Mouse (Mus musculus) hindbrain, embryonic 16.5 days (tissue): ENCODE results near the gene Spin1. TPM values are rescaled to one million over a fixed set of nuclear protein-coding genes. Genes with fewer than 3 reads are reported as not detected.
"Not testable (repeated sequence)": the region's sequence is repeated elsewhere in the genome, so short reads cannot be mapped to it uniquely, and the experiment has no call there.

Experiments
- ATAC-seq: fragments of 200-750 bp; cut with Nextera tagmentation; 2 replicates; pipeline ENCODE4 v1.8.0; 2017; ENCODE audit warnings: moderate TSS enrichment, moderate library complexity
- H3K27ac ChIP-seq: fragments of 300-500 bp; sonication (generic); 2 replicates; pipeline ENCODE4 v1.5.1; 2014; ENCODE audit warnings: low read depth, mild to moderate bottlenecking, control low read depth, low read length, moderate library complexity
- H3K27me3 ChIP-seq: fragments of 300-500 bp; sonication (generic); replicated peaks from 2 replicates; pipeline ENCODE4 v1.6.1; 2014; ENCODE audit warnings: low read length; ENCODE audit not compliant: control insufficient read depth, insufficient read depth
- H3K36me3 ChIP-seq: fragments of 300-500 bp; sonication (generic); 2 replicates; pipeline ENCODE4 v1.6.1; 2014; ENCODE audit warnings: mild to moderate bottlenecking, low read length, moderate library complexity, mixed read lengths; ENCODE audit not compliant: control insufficient read depth, insufficient read depth
- H3K4me1 ChIP-seq: fragments of 300-500 bp; sonication (generic); 2 replicates; pipeline ENCODE4 v1.6.1; 2014; ENCODE audit warnings: low read depth, low read length; ENCODE audit not compliant: control insufficient read depth, insufficient read depth
- H3K4me2 ChIP-seq: fragments of 300-500 bp; sonication (generic); 2 replicates; pipeline ENCODE4 v1.6.1; 2014; ENCODE audit warnings: mild to moderate bottlenecking, low read length, control low read depth, moderate library complexity
- H3K4me3 ChIP-seq: fragments of 300-500 bp; sonication (generic); 2 replicates; pipeline ENCODE4 v1.5.1; 2014; ENCODE audit warnings: mild to moderate bottlenecking, low read length, control low read depth, moderate library complexity
- H3K9ac ChIP-seq: fragments of 300-500 bp; sonication (generic); 2 replicates; pipeline ENCODE4 v1.6.1; 2014; ENCODE audit warnings: low read depth, mild to moderate bottlenecking, control low read depth, low read length, moderate library complexity
- H3K9me3 ChIP-seq: fragments of 300-500 bp; sonication (generic); 2 replicates; pipeline ENCODE4 v1.6.1; 2014; ENCODE audit warnings: mild to moderate bottlenecking, low read length, moderate library complexity; ENCODE audit not compliant: control insufficient read depth
- WGBS: fragments of 180-500 bp; shearing (Covaris S2); extraction: QIAGEN DNeasy Blood & Tissue Kit; methylation state at CpG from one replicate; pipeline ENCODE4 v1.1.7; 2014; 5-methylcytosine and 5-hydroxymethylcytosine counted together
- polyA plus RNA-seq: library from polyadenylated mRNA; unstranded; fragments of >200 nt; fragmentation: Nextera tagmentation; extraction: Ambion mirVana; gene quantifications from 2 replicates; pipeline ENCODE4 v1.2.1, GENCODE M21; 2015

The Spin1 gene
- polyA plus RNA-seq, 1 experiment from 2014 or later = 145 TPM

GRCm38 (mm10) chr13:51101777-51102132 is 1.1 kb downstream of the Spin1 start:
- Histone ChIP-seq H3K9me3 (no peaks in the 10 kb centered on the region), H3K4me1 (peaks cover 22% of the 10 kb centered on the region), H3K4me2 (peak overlapping the region; percentile 52), H3K27ac (peak overlapping the region; percentile 94), H3K27me3 (no peaks in the 10 kb centered on the region), H3K9ac (peak overlapping the region; percentile 92), H3K4me3 (peak overlapping the region; percentile 65), H3K36me3 (no peaks in the 10 kb centered on the region)
- no peak for ATAC-seq
- 27% methylated on average over 11 of the region's 11 CpGs for WGBS

- no peak overlapping the region for H3K27ac ChIP-seq
- 82% methylated on average over 9 of the region's 9 CpGs for WGBS
- H3K9me3 ChIP-seq = no peaks in the 10 kb centered on the region
- no peaks in the 10 kb centered on the region for H3K27me3 ChIP-seq
- no peak for ATAC-seq
- peak overlapping the region; percentile 9; the same call in 1 of the 2 replicates for H3K4me2 ChIP-seq
- H3K9ac ChIP-seq = no peak overlapping the region
- H3K4me3 ChIP-seq = no peak overlapping the region
- peaks cover 22% of the 10 kb centered on the region for H3K4me1 ChIP-seq
- no peaks in the 10 kb centered on the region for H3K36me3 ChIP-seq
Observed at GRCm38 (mm10) chr13:51103111-51103725, 2.5 kb downstream of the Spin1 start.

GRCm38 (mm10) chr13:51103861-51104650 is 3.4 kb downstream of the Spin1 start:
- Histone ChIP-seq H3K9me3 (no peaks in the 10 kb centered on the region), H3K27me3 (no peaks in the 10 kb centered on the region), H3K4me3 (no peak overlapping the region), H3K27ac (no peak overlapping the region), H3K4me2 (no peak overlapping the region), H3K9ac (no peak overlapping the region), H3K36me3 (no peaks in the 10 kb centered on the region), H3K4me1 (peaks cover 14% of the 10 kb centered on the region)
- ATAC-seq = no peak
- WGBS = 96% methylated on average over 9 of the region's 9 CpGs

- no peaks in the 10 kb centered on the region for H3K9me3 ChIP-seq
- H3K27me3 ChIP-seq = no peaks in the 10 kb centered on the region
- WGBS = 95% methylated on average over 3 of the region's 3 CpGs
- peaks cover 13% of the 10 kb centered on the region for H3K4me1 ChIP-seq
- no peak for ATAC-seq
- H3K36me3 ChIP-seq = no peaks in the 10 kb centered on the region
- no peak overlapping the region for H3K27ac ChIP-seq
- H3K4me2 ChIP-seq = no peak overlapping the region
- no peak overlapping the region for H3K4me3 ChIP-seq
- H3K9ac ChIP-seq = no peak overlapping the region
Observed at GRCm38 (mm10) chr13:51105861-51106655, 5.4 kb downstream of the Spin1 start.

- H3K36me3 ChIP-seq = no peaks in the 10 kb centered on the region
- WGBS = 89% methylated on average over 4 of the region's 4 CpGs
- H3K27me3 ChIP-seq = no peaks in the 10 kb centered on the region
- no peak overlapping the region for H3K4me2 ChIP-seq
- no peak for ATAC-seq
- H3K4me3 ChIP-seq = no peak overlapping the region
- H3K9me3 ChIP-seq = no peaks in the 10 kb centered on the region
- no peak overlapping the region for H3K9ac ChIP-seq
- no peak overlapping the region for H3K27ac ChIP-seq
- peaks cover 13% of the 10 kb centered on the region for H3K4me1 ChIP-seq
Observed at GRCm38 (mm10) chr13:51106816-51107215, 6.1 kb downstream of the Spin1 start.

GRCm38 (mm10) chr13:51109517-51109916 is 8.8 kb downstream of the Spin1 start:
- no peak overlapping the region for H3K9ac ChIP-seq
- no peaks in the 10 kb centered on the region for H3K36me3 ChIP-seq
- H3K4me1 ChIP-seq = no peaks in the 10 kb centered on the region
- ATAC-seq = no peak
- 92% methylated on average over 2 of the region's 2 CpGs for WGBS
- no peaks in the 10 kb centered on the region for H3K9me3 ChIP-seq
- no peak overlapping the region for H3K4me2 ChIP-seq
- no peak overlapping the region for H3K4me3 ChIP-seq
- H3K27me3 ChIP-seq = no peaks in the 10 kb centered on the region
- no peak overlapping the region for H3K27ac ChIP-seq

GRCm38 (mm10) chr13:51114398-51114797 is 13.7 kb downstream of the Spin1 start:
- not testable (repeated sequence) for H3K27me3 ChIP-seq, H3K4me2 ChIP-seq, H3K27ac ChIP-seq, ATAC-seq, H3K36me3 ChIP-seq, H3K4me3 ChIP-seq, H3K9ac ChIP-seq, H3K9me3 ChIP-seq
- WGBS = 77% methylated on average over 4 of the region's 4 CpGs
- H3K4me1 ChIP-seq = peaks cover 11% of the 10 kb centered on the region

GRCm38 (mm10) chr13:51115762-51116161 is 15.1 kb downstream of the Spin1 start:
- Histone ChIP-seq H3K27ac (no peak overlapping the region), H3K9ac (no peak overlapping the region), H3K4me2 (no peak overlapping the region), H3K27me3 (no peaks in the 10 kb centered on the region), H3K9me3 (no peaks in the 10 kb centered on the region), H3K4me1 (peaks cover 24% of the 10 kb centered on the region), H3K36me3 (no peaks in the 10 kb centered on the region), H3K4me3 (no peak overlapping the region)
- WGBS = 69% methylated on average over 3 of the region's 3 CpGs
- peak; percentile 16; the same call in 1 of the 2 replicates for ATAC-seq

GRCm38 (mm10) chr13:51120734-51121133 is 20.1 kb downstream of the Spin1 start:
- WGBS = 6% methylated on average over 4 of the region's 4 CpGs
- H3K4me1 ChIP-seq = peaks cover 41% of the 10 kb centered on the region
- no peak overlapping the region for H3K27ac ChIP-seq
- H3K9ac ChIP-seq = no peak overlapping the region
- no peaks in the 10 kb centered on the region for H3K36me3 ChIP-seq
- no peaks in the 10 kb centered on the region for H3K27me3 ChIP-seq
- no peak overlapping the region for H3K4me2 ChIP-seq
- no peak overlapping the region for H3K4me3 ChIP-seq
- no peak for ATAC-seq
- no peaks in the 10 kb centered on the region for H3K9me3 ChIP-seq
